Mouse (Mus musculus) forebrain, embryonic 13.5 days (tissue): ENCODE data around the gene Stxbp1. TPM values are rescaled to one million over a fixed set of nuclear protein-coding genes. Genes with fewer than 3 reads are reported as not detected.
A peak's percentile ranks its signal among the peaks of the same experiment; 100 is the strongest.

Source experiments
- ATAC-seq: fragments of 200-750 bp; cut with Nextera tagmentation; 2 replicates; pipeline ENCODE4 v1.8.0; 2017
- H3K27ac ChIP-seq: fragments of 300-500 bp; sonication (generic); 2 replicates; pipeline ENCODE4 v1.5.1; 2015; ENCODE audit warnings: inconsistent platforms, mild to moderate bottlenecking, moderate library complexity
- H3K27me3 ChIP-seq: fragments of 300-500 bp; sonication (generic); 2 replicates; pipeline ENCODE4 v1.6.1; 2015; ENCODE audit warnings: mild to moderate bottlenecking, inconsistent platforms
- H3K36me3 ChIP-seq: fragments of 300-500 bp; sonication (generic); 2 replicates; pipeline ENCODE4 v1.6.1; 2015; ENCODE audit warnings: mild to moderate bottlenecking, inconsistent platforms; ENCODE audit not compliant: poor library complexity, severe bottlenecking
- H3K4me1 ChIP-seq: fragments of 300-500 bp; sonication (generic); 2 replicates; pipeline ENCODE4 v1.6.1; 2015; ENCODE audit warnings: inconsistent platforms
- H3K4me2 ChIP-seq: fragments of 300-500 bp; sonication (generic); 2 replicates; pipeline ENCODE4 v1.6.1; 2015; ENCODE audit warnings: inconsistent platforms, mild to moderate bottlenecking, moderate library complexity
- H3K4me3 ChIP-seq: fragments of 300-500 bp; sonication (generic); 2 replicates; pipeline ENCODE4 v1.5.1; 2015; ENCODE audit warnings: mild to moderate bottlenecking, inconsistent platforms
- H3K9ac ChIP-seq: fragments of 300-500 bp; sonication (generic); 2 replicates; pipeline ENCODE4 v1.6.1; 2015; ENCODE audit warnings: mild to moderate bottlenecking, inconsistent platforms
- H3K9me3 ChIP-seq: fragments of 300-500 bp; sonication (generic); replicated peaks from 2 replicates; pipeline ENCODE4 v1.6.1; 2016; ENCODE audit warnings: inconsistent platforms
- WGBS: fragments of 180-500 bp; shearing (Covaris S2); methylation state at CpG from one replicate; pipeline ENCODE4 v1.1.7; 2015; 5-methylcytosine and 5-hydroxymethylcytosine counted together
- polyA plus RNA-seq: library from polyadenylated mRNA; unstranded; fragments of >200 nt; fragmentation: Nextera tagmentation; extraction: Ambion mirVana; gene quantifications from 2 replicates; pipeline ENCODE4 v1.2.1, GENCODE M21; 2015

The Stxbp1 gene
- polyA plus RNA-seq, 1 experiment from 2014 or later: 97.5 TPM

DNA sequence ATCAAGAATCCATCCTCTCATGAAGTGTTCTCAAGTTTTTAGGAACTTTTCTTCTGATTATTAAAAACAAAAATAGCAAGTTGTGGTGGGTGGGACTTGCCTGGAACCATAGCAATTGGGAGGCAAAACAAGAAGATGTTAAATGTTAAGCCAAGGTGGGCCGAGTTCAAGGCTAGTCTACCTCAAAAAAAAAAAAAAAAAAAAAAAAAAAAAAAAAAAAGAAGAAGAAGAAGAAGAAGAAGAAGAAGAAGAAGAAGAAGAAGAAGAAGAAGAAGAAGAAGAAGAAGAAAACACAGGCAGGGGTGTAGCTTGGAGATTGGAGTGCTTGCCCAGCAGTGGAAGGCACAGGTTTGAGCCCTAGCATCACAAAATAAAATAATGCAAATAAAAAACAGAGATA lies 22.3 kb downstream of the Stxbp1 start:
- Histone ChIP-seq H3K4me3 (no peak overlapping the region), H3K4me1 (peaks cover 20% of the 10 kb centered on the region), H3K9me3 (no peaks in the 10 kb centered on the region), H3K4me2 (no peak overlapping the region), H3K27me3 (no peaks in the 10 kb centered on the region), H3K27ac (no peak overlapping the region), H3K36me3 (peaks cover 8% of the 10 kb centered on the region; the same call in 1 of the 2 replicates), H3K9ac (no peak overlapping the region)
- ATAC-seq: no peak
- 94% methylated on average over 1 of the region's 1 CpGs for WGBS

DNA sequence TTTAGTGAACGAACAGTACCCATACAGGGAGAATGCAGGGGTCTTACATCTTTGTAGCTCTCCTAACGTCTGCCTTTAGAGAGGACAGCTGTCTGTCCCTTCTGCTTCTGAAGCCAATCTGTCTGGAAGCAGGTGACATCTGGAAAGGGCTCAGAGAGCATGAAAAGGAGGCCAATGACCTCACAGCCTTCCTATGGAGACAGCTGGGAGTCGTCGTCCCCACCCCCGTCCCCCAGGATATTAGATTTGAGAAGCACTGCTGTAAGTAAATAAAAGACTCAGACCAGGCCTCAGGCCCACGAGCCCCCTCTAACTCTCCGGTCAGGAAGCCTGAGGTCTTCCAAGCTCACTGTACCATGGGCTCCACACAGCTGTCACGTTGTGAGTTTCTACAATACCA lies 22.9 kb downstream of the Stxbp1 start:
- Histone ChIP-seq H3K9me3 (no peaks in the 10 kb centered on the region), H3K27ac (peak overlapping the region; percentile 2), H3K4me3 (no peak overlapping the region), H3K27me3 (no peaks in the 10 kb centered on the region), H3K36me3 (peaks cover 8% of the 10 kb centered on the region; the same call in 1 of the 2 replicates), H3K9ac (no peak overlapping the region), H3K4me1 (peaks cover 20% of the 10 kb centered on the region), H3K4me2 (no peak overlapping the region)
- no peak for ATAC-seq
- 48% methylated on average over 8 of the region's 8 CpGs for WGBS

DNA sequence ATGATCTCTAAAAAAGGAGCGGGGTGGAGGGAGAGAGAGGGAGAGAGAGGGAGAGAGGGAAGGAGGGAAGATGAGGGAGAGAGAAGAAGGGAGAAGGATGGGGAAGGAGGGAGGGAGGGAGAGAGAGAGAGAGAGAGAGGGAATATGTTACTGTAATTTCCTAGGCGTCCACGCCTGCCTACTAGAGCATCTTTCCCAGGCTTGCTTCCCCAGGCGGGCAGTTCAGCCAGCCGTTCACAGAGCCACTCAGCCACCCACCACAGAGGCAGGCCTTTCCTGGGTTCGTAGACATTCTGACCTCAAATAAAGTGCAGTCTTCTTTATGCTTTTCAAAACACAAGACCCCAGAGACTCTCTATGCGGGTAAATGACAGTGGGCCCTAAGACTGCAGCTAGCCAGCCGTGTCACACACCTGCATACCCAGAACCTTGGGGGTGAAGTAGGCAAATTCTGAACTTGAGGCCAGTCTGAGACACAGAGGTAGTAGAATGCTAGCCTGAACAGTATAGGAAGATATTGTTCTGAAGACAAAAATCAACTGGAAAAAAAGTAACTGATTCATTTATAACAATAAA lies 23.4 kb downstream of the Stxbp1 start:
- H3K27me3 ChIP-seq: no peaks in the 10 kb centered on the region
- no peak overlapping the region; the same call in 1 of the 2 replicates for H3K27ac ChIP-seq
- H3K9me3 ChIP-seq: no peaks in the 10 kb centered on the region
- ATAC-seq: no peak
- H3K4me3 ChIP-seq: no peak overlapping the region
- H3K36me3 ChIP-seq: peaks cover 10% of the 10 kb centered on the region; the same call in 1 of the 2 replicates
- H3K4me1 ChIP-seq: peaks cover 20% of the 10 kb centered on the region
- H3K9ac ChIP-seq: no peak overlapping the region
- WGBS: 67% methylated on average over 8 of the region's 8 CpGs
- H3K4me2 ChIP-seq: no peak overlapping the region

DNA sequence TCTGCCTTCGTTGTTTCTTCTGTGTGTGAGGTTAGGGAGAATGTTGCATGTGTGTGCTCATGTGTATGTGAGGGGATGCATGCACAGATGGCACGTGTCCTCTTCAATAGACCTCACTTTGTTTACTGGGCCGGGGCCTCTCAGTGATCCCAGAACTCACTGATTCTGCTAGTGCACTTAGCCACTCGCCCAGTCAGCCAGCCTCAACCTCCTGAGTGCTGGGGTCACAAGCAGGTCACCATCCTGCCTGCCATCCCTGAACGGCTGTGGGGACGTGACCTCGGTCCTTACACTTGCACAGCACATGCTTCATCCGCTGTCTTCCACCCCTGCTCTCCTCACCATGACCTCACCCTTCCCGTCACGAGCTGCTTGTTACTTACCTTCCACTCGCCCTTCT lies 23.9 kb downstream of the Stxbp1 start:
- Histone ChIP-seq H3K27me3 (no peaks in the 10 kb centered on the region), H3K4me3 (no peak overlapping the region), H3K9ac (no peak overlapping the region), H3K4me2 (no peak overlapping the region), H3K9me3 (no peaks in the 10 kb centered on the region), H3K4me1 (peaks cover 20% of the 10 kb centered on the region), H3K36me3 (peaks cover 14% of the 10 kb centered on the region), H3K27ac (0 out of 2 replicates have a peak overlapping the region, but pooled peaks have one; percentile 8)
- ATAC-seq: no peak
- 69% methylated on average over 11 of the region's 11 CpGs for WGBS

DNA sequence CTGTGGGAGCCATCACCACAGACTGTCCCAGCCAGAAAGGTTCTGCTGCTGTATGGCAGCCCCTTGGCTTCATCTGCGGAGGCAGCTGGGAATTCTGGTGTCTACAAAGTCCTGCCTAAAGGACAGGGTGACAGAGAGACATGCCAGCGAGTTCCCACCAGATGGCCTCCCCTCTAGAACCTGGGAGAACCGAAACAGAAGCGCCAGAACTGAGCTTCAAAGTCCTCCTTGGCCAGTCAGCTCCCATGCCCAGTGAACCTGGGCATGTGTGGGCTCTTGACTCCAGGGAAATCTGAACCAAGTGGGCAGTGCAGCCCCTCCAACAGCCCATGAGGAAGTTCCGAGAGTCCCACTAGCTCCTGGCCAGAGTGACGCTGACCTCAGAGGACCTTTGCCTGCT lies 24.4 kb downstream of the Stxbp1 start:
- 91% methylated on average over 6 of the region's 6 CpGs for WGBS
- H3K36me3 ChIP-seq: peaks cover 19% of the 10 kb centered on the region
- no peak overlapping the region for H3K4me2 ChIP-seq
- H3K27me3 ChIP-seq: no peaks in the 10 kb centered on the region
- H3K27ac ChIP-seq: 0 out of 2 replicates have a peak overlapping the region, but pooled peaks have one; percentile 8
- H3K4me1 ChIP-seq: peaks cover 25% of the 10 kb centered on the region
- no peaks in the 10 kb centered on the region for H3K9me3 ChIP-seq
- no peak overlapping the region for H3K9ac ChIP-seq
- no peak overlapping the region for H3K4me3 ChIP-seq
- no peak for ATAC-seq

DNA sequence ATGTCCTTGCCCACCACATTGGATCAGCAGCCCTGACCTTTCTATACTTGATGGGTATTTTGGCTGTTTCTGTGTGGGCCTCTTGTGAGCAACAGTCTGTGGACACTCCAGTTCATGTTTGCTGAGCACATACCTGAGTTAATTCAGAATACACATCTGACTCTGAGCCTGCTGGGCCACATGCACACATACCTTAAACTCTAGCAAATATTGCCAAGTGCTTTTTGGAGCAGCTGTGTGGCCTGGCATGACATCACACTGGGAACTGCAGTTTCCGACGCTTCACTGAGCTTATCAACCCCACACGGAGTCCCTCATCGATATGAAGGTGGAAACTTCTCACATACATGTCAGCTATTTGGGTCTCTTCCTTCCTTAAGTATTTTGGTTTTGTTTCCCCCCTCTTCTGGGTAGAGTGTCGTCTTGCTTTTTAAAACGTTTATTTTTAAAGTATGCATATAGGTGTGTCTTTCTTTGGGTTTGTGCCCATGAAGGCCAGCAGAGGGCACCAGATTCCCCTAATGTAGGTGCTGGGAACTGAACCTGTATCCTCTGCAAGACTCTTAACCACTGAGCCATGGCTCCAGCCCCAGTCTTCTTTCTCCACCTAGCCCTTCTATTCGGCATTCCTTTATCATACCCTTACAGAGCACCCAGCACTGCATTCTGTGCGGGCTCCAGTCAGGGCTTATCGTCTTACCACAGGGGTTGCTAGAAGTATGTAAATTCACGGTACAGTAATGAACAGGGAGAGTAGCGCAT lies 25.8 kb downstream of the Stxbp1 start:
- no peak overlapping the region for H3K9ac ChIP-seq
- no peak overlapping the region for H3K4me3 ChIP-seq
- peaks cover 34% of the 10 kb centered on the region for H3K4me1 ChIP-seq
- no peak overlapping the region for H3K27ac ChIP-seq
- no peak overlapping the region for H3K4me2 ChIP-seq
- 71% methylated on average over 11 of the region's 11 CpGs for WGBS
- H3K36me3 ChIP-seq: peaks cover 28% of the 10 kb centered on the region
- no peaks in the 10 kb centered on the region for H3K9me3 ChIP-seq
- ATAC-seq: no peak
- no peaks in the 10 kb centered on the region for H3K27me3 ChIP-seq

DNA sequence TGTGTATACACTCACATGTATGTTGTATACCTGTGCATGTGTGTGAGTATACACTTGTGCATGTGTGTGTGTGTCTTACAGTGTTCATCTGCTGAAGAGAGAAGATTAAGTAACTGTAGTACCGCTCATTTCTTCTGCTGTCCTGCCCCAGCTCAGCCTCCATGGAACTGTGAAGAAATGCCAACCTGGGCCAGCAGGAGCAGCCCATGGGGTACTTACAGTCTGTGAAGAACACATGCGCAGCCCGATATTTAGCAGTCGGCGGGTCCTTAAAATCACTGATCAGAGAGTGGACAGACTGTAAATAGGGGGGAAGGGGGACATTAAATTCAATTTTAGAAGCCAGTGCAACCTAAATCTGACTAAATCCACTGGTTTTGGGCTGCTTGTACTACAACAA lies 28.8 kb downstream of the Stxbp1 start:
- H3K27ac ChIP-seq: peak overlapping the region; percentile 84; the same call in 1 of the 2 replicates
- H3K9ac ChIP-seq: no peak overlapping the region
- WGBS: 96% methylated on average over 5 of the region's 5 CpGs
- H3K36me3 ChIP-seq: peaks cover 47% of the 10 kb centered on the region
- no peaks in the 10 kb centered on the region for H3K9me3 ChIP-seq
- no peak overlapping the region for H3K4me2 ChIP-seq
- H3K4me1 ChIP-seq: peaks cover 20% of the 10 kb centered on the region
- no peak overlapping the region for H3K4me3 ChIP-seq
- no peaks in the 10 kb centered on the region for H3K27me3 ChIP-seq
- no peak for ATAC-seq

DNA sequence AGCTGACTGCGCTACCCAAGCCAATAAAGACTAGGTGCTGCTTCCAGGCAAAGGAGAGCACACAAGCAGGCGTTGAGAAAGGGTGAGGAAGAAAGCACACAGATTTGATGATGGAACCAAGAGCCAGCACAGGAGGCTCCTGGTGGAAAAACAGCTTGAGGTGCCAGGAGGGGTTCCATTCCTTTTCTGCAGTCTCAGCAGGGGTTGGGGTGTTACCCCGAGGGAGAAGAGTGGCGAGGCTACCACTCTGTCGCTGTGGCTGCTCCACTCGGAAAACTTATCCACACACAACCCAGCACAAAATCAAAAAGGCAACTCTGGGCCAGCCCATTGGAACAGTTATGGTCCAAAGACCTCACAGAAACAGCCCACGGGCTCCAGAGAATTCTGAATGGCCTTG lies 29.5 kb downstream of the Stxbp1 start:
- no peak for ATAC-seq
- peaks cover 14% of the 10 kb centered on the region for H3K4me1 ChIP-seq
- no peaks in the 10 kb centered on the region for H3K9me3 ChIP-seq
- no peak overlapping the region for H3K4me3 ChIP-seq
- no peaks in the 10 kb centered on the region for H3K27me3 ChIP-seq
- WGBS: 56% methylated on average over 7 of the region's 7 CpGs
- no peak overlapping the region for H3K9ac ChIP-seq
- no peak overlapping the region for H3K4me2 ChIP-seq
- peaks cover 53% of the 10 kb centered on the region for H3K36me3 ChIP-seq
- peak overlapping the region; percentile 84 for H3K27ac ChIP-seq

DNA sequence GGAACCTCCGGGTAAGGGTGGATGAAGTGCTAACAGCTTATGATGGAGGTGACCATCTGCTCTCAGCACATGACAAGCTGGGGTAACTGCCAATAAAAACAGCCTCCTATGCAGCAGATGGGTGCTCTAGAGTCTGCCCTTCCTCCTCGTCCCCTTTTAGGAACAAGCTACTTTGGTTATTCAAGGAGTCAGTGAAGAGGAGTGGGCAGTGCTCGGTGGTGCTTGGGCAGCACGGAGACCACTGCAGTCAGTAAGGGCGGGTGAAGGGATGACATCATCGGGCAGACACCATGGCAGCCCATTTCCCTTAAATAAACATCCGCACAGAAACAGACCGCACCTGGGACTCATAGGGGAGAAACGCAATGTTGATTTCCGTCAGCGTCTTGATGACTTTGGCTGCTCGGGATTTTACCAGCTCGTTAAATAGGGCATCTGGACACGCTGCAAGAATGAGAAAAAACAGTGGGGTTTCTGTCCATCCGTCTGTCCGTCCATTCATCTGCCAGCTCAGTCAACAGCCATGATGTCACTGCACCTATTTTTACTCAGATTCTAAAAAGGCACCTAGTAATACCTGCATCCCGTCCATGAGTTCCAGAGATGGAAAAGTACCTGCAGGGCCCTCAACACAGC lies 30.0 kb downstream of the Stxbp1 start:
- Histone ChIP-seq H3K36me3 (peaks cover 55% of the 10 kb centered on the region), H3K9me3 (no peaks in the 10 kb centered on the region), H3K27ac (peak overlapping the region; percentile 84), H3K4me3 (no peak overlapping the region), H3K4me1 (peaks cover 14% of the 10 kb centered on the region), H3K9ac (no peak overlapping the region), H3K27me3 (no peaks in the 10 kb centered on the region), H3K4me2 (no peak overlapping the region)
- peak; percentile 77; the same call in 1 of the 2 replicates for ATAC-seq
- WGBS: 68% methylated on average over 17 of the region's 17 CpGs

DNA sequence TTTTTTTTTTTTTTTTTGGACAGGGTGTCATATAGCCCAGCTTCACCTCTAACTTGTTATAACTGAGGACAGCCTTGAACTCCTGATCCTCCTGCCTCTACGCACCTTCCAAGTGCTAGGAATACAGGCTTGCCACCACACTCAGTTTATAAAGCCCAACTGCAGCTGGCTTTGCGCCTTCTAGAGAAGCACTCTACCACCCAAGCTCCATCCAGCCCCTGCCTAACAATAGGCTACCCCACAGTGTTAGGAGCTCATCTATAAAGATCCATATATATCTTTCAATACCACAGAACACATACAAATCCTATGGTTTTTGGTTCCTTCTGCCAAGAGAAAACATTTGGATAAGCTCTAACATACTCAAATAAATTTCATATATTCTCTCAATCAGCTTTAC lies 30.5 kb downstream of the Stxbp1 start:
- 80% methylated on average over 2 of the region's 2 CpGs for WGBS
- Histone ChIP-seq H3K9ac (no peak overlapping the region), H3K4me3 (no peak overlapping the region), H3K36me3 (peaks cover 61% of the 10 kb centered on the region), H3K4me1 (peaks cover 14% of the 10 kb centered on the region), H3K4me2 (no peak overlapping the region), H3K9me3 (no peaks in the 10 kb centered on the region), H3K27me3 (no peaks in the 10 kb centered on the region), H3K27ac (peak overlapping the region; percentile 78)
- ATAC-seq: peak; percentile 75; the same call in 1 of the 2 replicates

DNA sequence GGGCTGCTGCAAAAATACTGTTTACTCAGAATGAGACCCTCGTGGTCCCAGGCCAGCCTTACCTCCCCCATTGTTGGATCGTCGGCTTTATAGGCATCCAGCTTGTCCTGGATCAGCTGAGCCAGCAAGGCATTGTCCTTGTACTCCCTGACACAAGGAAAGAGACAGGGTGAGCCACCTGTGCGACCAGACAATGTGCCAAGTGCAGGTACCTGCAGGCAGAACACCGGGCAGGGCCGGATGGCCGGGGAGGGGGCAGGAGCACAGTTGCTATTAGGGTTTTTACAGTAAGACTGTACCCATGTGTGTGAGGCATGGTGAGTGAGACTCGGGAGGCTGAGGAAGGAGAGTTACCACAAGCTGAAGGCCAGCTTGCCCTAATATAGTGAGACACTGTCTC lies 35.1 kb downstream of the Stxbp1 start:
- no peaks in the 10 kb centered on the region for H3K27me3 ChIP-seq
- H3K4me2 ChIP-seq: no peak overlapping the region
- peaks cover 2% of the 10 kb centered on the region; the same call in 1 of the 2 replicates for H3K4me1 ChIP-seq
- H3K36me3 ChIP-seq: peaks cover 71% of the 10 kb centered on the region
- no peak overlapping the region for H3K4me3 ChIP-seq
- H3K9ac ChIP-seq: no peak overlapping the region
- H3K27ac ChIP-seq: no peak overlapping the region
- 85% methylated on average over 8 of the region's 8 CpGs for WGBS
- ATAC-seq: no peak
- H3K9me3 ChIP-seq: no peaks in the 10 kb centered on the region

DNA sequence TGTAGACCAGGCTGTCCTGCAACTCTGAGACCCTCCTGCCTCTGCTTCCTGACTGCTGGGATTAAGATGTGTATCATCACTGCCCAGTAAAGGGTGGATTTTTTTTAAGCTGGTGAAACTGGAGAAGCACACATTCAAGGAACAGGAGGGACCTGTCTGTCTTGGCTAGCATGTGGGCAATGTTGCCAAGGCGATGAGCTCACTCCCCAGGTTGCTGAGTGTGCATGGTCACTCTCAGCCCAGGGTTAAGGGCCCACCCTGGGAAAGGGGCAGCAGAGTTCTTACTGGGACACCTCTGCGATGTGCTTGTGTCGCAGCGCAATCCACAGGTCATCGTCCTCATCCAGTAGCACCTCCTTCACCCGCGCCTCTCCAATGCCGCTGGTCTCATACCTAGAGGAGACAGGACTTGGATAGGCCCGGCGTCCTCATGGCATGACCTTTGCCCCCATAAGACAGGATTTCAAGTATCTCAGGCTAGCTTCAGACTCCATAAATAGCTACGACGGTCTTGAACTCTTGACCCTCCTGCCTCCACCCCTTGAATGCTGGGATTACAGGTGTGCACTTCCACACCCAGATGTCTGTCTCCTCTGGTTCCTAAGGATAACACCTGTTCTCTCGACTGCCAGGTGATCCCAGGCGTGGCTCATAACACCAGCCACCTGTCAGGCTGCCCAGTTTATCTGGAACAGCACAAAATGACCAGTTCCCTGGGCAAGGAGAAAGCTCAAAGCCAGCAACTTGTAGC lies 38.1 kb downstream of the Stxbp1 start:
- Histone ChIP-seq H3K27me3 (no peaks in the 10 kb centered on the region), H3K4me1 (no peaks in the 10 kb centered on the region), H3K9ac (no peak overlapping the region), H3K4me2 (no peak overlapping the region), H3K27ac (no peak overlapping the region), H3K4me3 (no peak overlapping the region), H3K9me3 (no peaks in the 10 kb centered on the region), H3K36me3 (peaks cover 86% of the 10 kb centered on the region)
- no peak for ATAC-seq
- WGBS: 92% methylated on average over 14 of the region's 14 CpGs
